Mouse (Mus musculus) right cerebral cortex, postnatal 4 days (tissue): ENCODE measurements around the gene Brpf1.

ENCODE experiments used
- DNase-seq: peaks from one replicate; pipeline ENCODE4 v3.0.0-alpha.2; 2022

The Brpf1 gene

DNA sequence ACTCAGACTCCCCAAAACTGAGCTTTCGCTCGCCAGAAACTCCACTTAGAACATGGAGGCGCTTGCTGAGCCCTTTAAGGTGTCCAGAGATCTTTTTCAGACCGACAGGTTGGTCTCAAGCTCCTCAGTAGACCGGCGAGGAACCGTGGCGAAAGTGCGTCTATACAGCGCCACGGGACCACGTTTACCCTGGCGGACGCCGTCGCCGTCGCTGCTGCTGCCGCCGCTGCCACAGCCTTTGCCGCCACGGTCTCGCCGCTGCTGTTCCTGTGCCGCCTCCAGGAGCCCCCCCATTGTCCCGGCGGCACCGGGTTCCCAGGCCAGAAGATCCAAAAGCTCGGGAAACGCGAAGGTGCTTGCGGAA, at the start of gene Brpf1:
Gene Brpf1, plus strand, starts transcription at position 152 of the 364 bp plus-strand sequence.
- DNase-seq: no peak

DNA sequence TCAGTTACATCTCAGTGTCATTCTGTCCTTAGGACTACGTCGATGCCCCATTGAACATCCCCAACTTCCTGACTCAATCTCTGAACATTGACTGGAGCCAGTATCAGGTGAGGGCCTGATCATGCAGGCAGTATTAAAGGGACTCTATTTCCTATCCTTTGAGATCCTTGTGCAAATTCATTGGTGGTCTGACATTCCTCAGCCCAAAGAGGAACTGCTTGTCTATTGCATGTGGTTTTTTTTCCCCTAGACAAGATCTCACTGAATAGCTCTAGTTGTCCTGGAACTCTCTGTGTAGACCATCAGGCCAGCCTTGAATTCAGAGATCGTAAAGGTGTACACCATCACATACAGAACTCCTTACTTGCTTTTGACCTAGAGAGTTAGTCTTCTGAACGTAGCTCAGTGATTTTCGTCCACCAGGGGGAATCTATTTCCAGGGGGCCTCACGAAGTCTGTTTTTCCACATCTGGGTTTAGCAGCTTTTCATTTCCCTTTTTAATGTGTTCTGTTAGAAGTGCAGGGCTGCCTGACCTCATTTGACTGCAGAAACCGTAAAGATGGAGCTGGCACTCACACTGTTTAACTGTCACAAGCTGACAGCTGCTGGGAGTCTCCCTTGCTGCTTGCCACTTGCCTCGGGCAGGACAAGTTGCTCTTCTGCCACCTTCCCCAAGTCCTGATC, 45.6 kb upstream of the Brpf1 start:
- no peak for DNase-seq

DNA sequence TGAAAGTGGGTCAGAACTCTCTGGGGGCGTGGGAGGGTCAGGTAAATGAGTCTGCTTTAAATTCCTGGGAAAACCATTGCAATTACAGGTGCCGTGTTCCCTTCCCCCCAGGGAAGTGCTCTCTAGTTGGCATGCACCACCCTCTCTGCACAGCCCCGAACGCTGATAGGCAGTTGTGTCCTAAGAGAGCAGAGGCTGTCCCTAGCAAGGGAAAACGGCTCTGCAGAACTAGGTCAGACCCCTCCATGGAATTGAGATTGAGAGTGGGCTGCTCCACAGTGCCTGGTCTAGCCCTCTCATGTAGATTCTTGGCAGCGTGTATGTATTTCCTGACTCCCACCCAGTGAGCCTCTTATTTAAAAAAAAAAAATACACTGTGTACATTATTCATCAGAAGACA, 43.4 kb upstream of the Brpf1 start:
- DNase-seq: no peak

GRCm38 (mm10) chr6:113264429-113264828, 42.5 kb upstream of the Brpf1 start:
- no peak for DNase-seq

GRCm38 (mm10) chr6:113266996-113267655, 39.8 kb upstream of the Brpf1 start:
- DNase-seq: no peak

DNA sequence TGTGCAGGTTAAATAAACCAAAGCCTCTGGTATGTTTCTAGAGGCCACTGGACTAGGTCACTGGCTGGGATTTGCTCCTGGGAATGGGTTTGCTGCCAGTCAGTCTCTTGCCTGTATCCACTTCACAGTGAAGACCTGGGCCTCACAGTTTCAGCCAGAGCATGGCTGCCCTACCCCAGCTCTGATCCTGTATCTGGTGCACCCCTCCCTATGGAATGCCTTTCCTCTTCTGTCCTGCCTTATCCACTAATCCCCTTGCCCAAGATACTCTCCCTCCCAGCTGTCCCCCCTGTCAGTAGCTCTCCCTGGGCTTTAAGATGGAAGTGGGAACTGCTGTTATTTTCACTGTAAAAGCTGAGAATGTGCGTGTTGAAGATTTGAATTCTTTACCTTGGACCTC, 38.9 kb upstream of the Brpf1 start:
- no peak for DNase-seq

DNA sequence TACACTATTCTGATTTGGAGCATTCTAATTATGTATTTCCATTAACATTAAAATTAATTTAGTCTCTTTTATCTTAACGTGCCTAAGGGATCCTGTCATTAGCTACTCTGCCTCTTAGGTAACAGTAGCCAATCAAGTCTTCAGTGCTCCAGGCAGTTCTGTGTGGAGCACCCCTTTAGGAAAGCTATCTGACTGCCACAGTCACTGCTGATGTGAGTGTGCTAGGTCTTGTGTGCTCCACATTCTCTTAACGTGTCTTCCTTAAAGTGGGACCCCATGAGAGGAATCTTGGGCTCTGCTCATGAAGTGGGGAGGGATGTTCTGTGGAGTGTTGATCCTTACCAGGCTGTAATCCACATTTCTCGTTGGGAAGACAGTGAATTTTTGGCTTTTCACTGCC, 34.6 kb upstream of the Brpf1 start:
- no peak for DNase-seq

DNA sequence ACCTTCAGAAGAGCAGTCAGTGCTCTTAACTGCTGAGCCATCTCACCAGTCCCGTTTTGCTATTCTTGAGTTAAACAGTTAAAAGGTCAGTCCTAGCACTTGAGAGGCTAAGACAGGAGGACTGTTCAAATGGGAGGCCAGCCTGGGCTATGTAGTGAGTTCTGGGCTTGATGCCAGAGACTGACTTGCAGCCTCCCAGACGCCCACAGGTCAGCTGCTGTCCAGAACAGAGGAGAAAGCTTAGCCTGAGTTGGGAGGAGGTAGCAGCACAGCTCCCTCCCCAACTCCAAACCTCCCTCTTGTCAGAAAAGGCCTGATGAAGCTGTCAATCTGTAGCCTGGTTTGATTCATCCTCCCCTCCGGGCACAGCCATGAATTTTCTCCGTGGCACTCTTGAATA, 30.1 kb upstream of the Brpf1 start:
- no peak for DNase-seq

- no peak for DNase-seq
Measured at GRCm38 (mm10) chr6:113281676-113282075, 25.3 kb upstream of the Brpf1 start.

GRCm38 (mm10) chr6:113282101-113282802, 24.7 kb upstream of the Brpf1 start, which contains the start of gene Cpne9:
TSS of gene Cpne9 (plus strand) at chr6:113282307.
- peak; percentile 34 for DNase-seq

DNA sequence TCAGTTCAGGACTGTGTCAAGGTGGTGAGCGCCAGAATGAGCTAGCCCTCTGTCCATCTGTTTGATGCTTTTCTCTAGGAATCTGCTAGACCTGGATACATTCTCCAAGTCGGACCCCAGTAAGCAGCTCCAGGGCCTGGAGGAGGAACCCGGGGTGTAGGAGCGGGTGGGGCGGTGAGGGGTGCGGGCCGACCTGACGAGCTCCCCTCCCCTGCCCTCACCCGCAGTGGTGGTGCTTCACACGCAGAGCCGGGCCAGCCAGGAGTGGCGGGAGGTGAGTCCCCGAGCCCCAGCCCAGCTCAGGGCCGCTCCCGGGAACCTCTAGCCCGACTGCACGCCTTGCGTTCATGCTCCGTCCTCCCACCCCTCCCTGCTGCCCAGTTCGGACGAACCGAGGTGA, 24.0 kb upstream of the Brpf1 start:
- no peak for DNase-seq

GRCm38 (mm10) chr6:113283500-113283899, 23.4 kb upstream of the Brpf1 start:
- DNase-seq: no peak

- DNase-seq: no peak
Measured at GRCm38 (mm10) chr6:113284931-113285330, 22.0 kb upstream of the Brpf1 start.

GRCm38 (mm10) chr6:113286316-113286715, 20.6 kb upstream of the Brpf1 start:
- DNase-seq: no peak

DNA sequence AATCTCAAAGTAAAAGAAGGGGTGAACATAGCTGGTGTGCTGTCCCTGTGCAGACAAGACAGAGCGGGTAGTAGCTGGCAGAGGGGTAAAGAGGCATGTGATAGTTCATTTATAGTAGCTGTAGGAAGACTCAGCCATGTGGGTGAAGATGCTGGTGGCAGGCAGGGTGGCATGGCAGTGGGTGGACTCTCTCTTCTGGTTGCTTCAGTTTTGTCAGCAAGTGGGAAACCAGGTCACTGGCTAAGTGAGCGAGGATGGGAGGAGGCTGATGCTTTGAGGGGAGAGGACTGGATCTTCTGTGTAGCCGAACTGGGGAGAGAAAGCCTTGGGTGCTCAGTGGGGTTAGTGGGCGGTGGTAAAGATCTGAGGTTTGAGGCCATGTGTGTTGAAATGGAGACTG, 19.7 kb upstream of the Brpf1 start:
- no peak for DNase-seq

DNA sequence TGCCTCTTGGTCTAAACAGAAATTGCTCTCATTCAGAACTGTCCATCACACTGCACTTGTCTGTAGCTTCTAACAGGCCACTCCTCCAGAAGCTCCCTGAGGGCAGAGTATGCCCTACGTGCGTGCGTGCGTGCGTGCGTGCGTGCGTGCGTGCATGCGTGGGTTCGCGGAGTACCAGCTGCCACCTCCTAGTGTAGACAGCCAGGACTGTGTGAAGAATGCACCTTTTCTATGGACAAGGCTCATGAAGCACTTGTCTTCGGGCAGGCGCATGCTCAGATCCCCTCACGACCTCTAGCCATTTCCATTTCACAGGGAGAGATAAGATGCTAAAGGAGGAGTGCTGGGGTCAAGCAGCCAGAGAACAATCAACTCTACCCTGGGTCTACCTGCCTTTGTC, 17.6 kb upstream of the Brpf1 start:
- no peak for DNase-seq

DNA sequence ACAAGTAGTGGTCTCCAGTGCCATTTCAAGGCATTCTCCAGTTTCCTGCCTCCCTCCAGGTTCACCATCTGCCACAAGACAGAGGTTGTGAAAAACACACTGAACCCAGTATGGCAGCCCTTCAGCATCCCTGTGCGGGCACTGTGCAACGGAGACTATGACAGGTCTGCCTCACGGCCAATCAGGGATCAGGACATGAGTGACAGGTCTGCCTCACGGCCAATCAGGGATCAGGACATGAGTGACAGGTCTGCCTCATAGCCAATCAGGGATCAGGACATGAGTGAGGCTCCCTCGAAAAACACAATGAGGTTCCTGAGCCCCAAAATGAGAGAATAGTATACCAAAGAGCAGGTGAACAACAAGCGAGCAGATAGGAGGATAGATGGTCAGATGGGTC, 16.6 kb upstream of the Brpf1 start:
- DNase-seq: no peak

GRCm38 (mm10) chr6:113292938-113293337, 14.0 kb upstream of the Brpf1 start:
- no peak for DNase-seq

DNA sequence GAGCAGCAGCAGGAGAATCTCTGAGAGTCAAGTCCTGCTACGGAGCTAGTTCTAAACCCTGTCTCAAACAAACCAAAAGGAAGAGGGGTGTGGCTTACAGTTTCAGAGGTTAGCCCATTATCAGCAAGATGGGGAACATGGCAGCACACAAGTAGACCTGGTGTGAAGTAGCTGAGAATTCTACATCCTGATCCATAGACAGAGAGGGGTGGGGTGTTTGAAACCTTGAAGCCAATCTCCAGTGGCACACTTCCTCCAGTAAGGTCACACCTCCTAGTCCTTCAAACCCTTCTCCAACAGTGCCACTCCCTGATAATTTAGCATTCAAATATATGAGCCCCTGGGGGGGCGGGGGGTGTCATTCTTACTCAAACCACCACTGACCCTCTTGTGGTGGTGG, 10.9 kb upstream of the Brpf1 start:
- DNase-seq: no peak

DNA sequence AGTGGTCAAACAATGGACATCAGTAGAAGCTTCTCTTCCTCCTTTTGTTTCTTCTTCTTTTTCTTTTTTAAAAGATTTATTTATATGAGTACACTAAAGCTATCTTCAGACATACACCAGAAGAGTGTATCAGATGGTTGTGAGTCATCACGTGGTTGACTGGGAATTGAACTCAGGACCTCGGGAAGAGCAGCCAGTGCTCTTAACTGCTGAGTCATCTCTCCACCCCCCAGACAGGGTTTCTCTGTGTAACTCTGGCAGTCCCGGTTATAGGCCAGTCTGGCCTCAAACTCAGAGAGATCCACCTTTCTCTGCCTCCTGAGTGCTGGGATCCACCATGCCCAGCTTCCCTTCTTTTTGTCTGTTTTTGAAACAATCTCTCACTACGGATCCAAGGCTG, 10.3 kb upstream of the Brpf1 start:
- no peak for DNase-seq

DNA sequence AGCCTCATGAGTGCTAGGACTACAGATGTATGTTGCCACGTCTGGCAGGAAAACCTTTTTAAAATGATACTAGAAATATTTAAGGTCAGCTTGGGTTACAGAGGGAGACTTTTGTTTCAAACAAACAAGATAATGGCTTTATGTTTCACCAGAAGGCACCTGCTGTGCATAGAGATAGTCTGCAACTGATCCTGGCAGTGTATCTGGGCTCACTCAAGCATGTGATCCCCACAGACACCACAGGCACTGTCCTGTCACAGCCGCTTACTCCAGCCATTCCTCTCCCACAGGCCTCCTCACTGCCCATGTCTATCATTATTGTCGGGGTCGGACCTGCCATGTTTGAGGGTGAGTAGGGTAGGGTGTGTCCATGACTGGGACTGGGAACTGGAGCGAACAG, 5.6 kb upstream of the Brpf1 start:
- DNase-seq: no peak

GRCm38 (mm10) chr6:113302258-113302657, 4.7 kb upstream of the Brpf1 start:
- DNase-seq: no peak

GRCm38 (mm10) chr6:113306322-113306985, 483 bp upstream of the Brpf1 start:
- DNase-seq: peak; percentile 97
